Mouse (Mus musculus): ENCODE results near the gene Rps15a. TPM values are rescaled to one million over a fixed set of nuclear protein-coding genes. Genes with fewer than 3 reads are reported as not detected.

Rps15a gene
- polyA plus RNA-seq, 1 experiment from 2014 or later: 594 TPM

DNA sequence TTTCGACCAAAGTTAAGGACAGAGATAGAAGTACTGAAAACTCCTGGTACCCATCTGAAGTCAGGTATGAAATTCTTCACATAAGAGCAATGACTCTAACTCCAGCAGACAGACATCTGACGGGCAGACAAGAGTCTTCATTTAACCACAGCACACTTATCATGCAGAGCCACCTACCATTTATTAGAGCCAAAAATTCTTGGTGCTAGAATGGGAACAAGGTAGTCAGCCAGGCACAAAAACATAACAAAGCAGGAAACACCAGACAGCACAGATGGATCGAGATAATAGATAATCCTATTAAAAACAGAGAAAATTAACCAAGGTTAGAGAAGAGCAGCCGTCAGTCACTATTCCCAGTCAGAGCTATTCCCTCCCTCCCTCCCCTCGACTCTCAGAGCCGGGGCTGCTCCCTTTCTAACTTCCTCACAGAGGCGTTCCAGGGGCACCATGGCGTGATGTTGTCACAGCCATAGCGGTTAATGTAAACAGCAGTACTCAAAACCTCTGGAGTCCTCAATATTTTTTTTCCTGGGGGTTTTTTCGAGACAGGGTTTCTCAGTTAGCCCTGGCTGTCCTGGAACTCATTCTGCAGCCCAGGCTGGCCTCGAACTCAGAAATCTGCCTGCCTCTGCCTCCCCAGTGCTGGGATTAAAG lies 10.4 kb upstream of the Rps15a start:
- Histone ChIP-seq H3K4me3 (replicated peaks) (peak overlapping the region; percentile 94), H3K9ac (peak overlapping the region; percentile 97; the same call in 1 of the 2 replicates)

DNA sequence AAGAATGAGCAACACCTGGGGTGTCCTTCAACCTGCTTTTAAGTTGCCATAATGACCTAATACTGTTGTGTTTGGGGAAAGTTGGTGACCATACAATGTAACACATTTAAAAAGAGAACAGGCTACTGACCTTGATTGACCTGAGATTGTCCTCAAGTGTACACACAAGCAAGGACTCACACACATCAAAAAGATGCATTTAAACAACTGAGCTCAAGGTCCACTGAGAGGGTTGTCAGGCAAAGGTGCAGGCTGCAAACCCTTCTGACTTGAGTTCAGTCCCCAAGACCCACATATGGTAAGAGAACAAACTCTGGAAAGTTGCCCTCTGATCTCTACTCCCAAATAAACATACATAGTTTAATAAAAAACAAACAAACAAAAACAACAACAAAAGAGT lies 9.7 kb upstream of the Rps15a start:
- 0 out of 2 replicates have a peak overlapping the region, but pooled peaks have one; percentile 6 for H3K4me3 ChIP-seq (replicated peaks)
- peaks cover 43% of the 10 kb centered on the region for H3K4me1 ChIP-seq (replicated peaks)
- DNase-seq: no peak
- no peaks in the 10 kb centered on the region for H3K27me3 ChIP-seq
- peaks cover 57% of the 10 kb centered on the region for H3K36me3 ChIP-seq
- ATAC-seq (ENCODE audit: low read depth): no peak
- H3K9ac ChIP-seq: no peak overlapping the region
- H3K27ac ChIP-seq: no peak overlapping the region
- H3K4me2 ChIP-seq: no peak overlapping the region
- H3K9me3 ChIP-seq (replicated peaks): no peaks in the 10 kb centered on the region

More for the DNA sequence above, 10.4 kb upstream of the Rps15a start:
- H3K4me2 ChIP-seq: peak overlapping the region; percentile 79
- H3K27ac ChIP-seq: no peak overlapping the region
- H3K4me1 ChIP-seq (replicated peaks): peaks cover 45% of the 10 kb centered on the region
- no peak for DNase-seq
- H3K27me3 ChIP-seq: no peaks in the 10 kb centered on the region
- H3K36me3 ChIP-seq: peaks cover 51% of the 10 kb centered on the region
- 52% methylated on average over 11 of the region's 11 CpGs for WGBS (ENCODE audit: insufficient replicate concordance)
- no peak for ATAC-seq (ENCODE audit: low read depth)
- H3K9me3 ChIP-seq (replicated peaks): no peaks in the 10 kb centered on the region

DNA sequence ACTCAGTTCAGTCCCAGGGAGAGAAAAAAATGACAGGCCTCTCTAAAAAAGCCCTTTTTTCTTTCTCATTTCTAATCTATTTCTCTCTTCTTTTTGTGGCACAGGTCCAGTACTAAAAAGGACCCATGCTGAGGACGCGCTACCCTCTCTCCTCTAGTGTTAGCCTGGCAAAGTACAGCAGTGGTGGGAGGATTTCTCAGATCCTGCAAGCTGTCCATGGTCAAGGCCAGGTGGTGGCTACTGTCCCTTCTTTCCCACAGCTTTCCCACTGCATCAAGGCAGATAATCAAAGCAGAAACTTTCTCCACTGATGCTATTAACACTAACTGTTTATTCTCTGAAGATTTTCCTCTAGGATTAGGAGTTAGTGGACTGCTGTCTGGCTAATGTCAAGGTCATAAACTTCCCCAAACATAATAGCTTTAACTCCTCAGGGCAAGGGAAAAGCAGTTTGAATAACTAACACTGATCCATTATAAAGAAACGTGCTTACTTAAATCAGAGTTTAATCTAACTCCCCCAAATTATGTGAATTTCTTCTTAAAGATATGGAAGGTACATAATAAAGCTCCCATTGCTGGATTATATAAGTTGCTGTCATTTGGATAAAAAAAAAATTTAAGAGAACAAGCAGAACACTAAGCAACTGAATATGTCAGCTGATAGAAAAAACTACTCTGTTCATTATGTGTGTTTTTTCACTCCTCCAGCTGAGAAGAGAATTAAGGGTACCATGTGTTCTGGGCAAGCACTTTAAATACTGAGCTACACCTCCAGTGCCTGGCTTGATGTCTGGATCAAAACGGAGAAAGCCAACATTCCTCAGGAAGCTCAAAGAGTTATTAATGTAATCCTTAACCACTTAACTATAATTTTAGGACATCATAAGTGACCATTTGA lies 7.8 kb upstream of the Rps15a start:
- H3K27me3 ChIP-seq: no peaks in the 10 kb centered on the region
- 90% methylated on average over 4 of the region's 4 CpGs for WGBS (ENCODE audit: insufficient replicate concordance)
- DNase-seq (no peak), ATAC-seq (ENCODE audit: low read depth) (no peak)
- no peak overlapping the region for H3K9ac ChIP-seq
- H3K4me2 ChIP-seq: no peak overlapping the region
- no peaks in the 10 kb centered on the region for H3K9me3 ChIP-seq (replicated peaks)
- no peak overlapping the region for H3K27ac ChIP-seq
- peaks cover 37% of the 10 kb centered on the region for H3K4me1 ChIP-seq (replicated peaks)
- no peak overlapping the region for H3K4me3 ChIP-seq (replicated peaks)
- H3K36me3 ChIP-seq: peaks cover 77% of the 10 kb centered on the region

DNA sequence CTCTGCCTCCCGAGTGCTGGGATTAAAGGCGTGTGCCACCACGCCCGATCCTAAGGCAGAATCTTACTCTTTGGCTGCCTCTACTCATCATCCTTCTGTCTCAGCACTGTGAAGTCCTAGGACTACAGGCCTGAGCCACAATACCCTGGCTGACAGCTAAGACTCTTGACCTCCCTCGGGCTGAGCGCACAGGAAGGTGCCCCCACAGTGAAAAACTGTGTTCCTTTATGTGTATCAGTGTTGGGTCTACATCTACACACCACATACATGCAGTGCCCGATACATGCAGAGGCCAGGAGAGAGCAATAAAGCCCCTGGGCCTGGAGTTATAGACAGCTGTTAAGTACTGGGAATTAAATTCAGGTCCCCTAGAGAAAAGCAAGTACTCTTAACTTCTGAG lies 6.2 kb upstream of the Rps15a start:
- H3K4me1 ChIP-seq (replicated peaks): peaks cover 41% of the 10 kb centered on the region
- ATAC-seq (ENCODE audit: low read depth) (no peak), DNase-seq (no peak)
- peaks cover 86% of the 10 kb centered on the region for H3K36me3 ChIP-seq
- H3K4me3 ChIP-seq (replicated peaks): no peak overlapping the region
- no peaks in the 10 kb centered on the region for H3K9me3 ChIP-seq (replicated peaks)
- H3K9ac ChIP-seq: no peak overlapping the region
- H3K4me2 ChIP-seq: no peak overlapping the region
- H3K27me3 ChIP-seq: no peaks in the 10 kb centered on the region
- no peak overlapping the region for H3K27ac ChIP-seq
- 93% methylated on average over 7 of the region's 7 CpGs for WGBS (ENCODE audit: insufficient replicate concordance)

DNA sequence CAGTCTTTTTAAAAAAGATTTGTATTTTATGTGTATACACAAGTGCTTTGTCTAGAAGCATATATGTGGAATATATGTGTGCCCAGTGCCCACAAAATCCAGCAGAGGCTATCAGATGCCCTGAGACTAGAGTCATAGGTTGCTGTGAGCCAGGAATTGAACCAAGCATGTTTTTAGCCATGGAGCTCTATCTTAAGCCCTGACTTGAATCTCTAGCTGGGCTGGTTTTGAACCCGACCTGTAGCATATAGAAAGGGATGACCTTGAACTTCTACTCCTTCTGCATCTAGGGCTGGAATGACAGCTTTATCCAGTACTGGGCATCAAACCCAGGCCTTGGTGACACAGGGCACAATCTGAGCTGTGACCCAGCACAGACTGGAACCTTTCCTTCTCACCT lies 4.7 kb upstream of the Rps15a start:
- ATAC-seq (ENCODE audit: low read depth) (no peak), DNase-seq (no peak)
- Histone ChIP-seq H3K27me3 (no peaks in the 10 kb centered on the region), H3K4me3 (replicated peaks) (no peak overlapping the region), H3K36me3 (peaks cover 70% of the 10 kb centered on the region), H3K27ac (no peak overlapping the region), H3K9ac (no peak overlapping the region), H3K9me3 (replicated peaks) (no peaks in the 10 kb centered on the region), H3K4me2 (no peak overlapping the region), H3K4me1 (replicated peaks) (peaks cover 35% of the 10 kb centered on the region)
- 65% methylated on average over 1 of the region's 1 CpGs for WGBS (ENCODE audit: insufficient replicate concordance)

DNA sequence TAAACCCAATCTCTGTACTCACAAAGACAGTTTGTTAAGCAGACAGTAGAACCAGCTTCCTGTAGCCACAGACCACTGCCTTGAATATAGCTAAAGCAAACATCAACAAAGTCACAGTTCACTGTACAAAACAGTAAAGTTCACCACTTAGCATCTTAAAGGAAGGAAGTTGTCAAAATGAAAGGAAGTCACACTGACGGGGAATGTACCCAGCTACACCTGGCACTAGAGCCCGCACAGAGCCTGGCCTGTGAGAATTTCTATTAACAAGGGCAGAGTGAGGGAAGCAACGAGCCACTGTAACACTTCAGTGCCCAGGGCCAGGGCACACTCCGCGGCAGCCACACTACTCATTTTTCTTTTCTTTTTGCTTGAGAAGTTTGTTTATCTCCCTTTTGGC lies 4.0 kb upstream of the Rps15a start:
- H3K4me3 ChIP-seq (replicated peaks): no peak overlapping the region
- H3K9me3 ChIP-seq (replicated peaks): no peaks in the 10 kb centered on the region
- no peak overlapping the region for H3K27ac ChIP-seq
- 79% methylated on average over 5 of the region's 5 CpGs for WGBS (ENCODE audit: insufficient replicate concordance)
- H3K36me3 ChIP-seq: peaks cover 70% of the 10 kb centered on the region
- H3K4me1 ChIP-seq (replicated peaks): peaks cover 37% of the 10 kb centered on the region
- H3K4me2 ChIP-seq: no peak overlapping the region
- ATAC-seq (ENCODE audit: low read depth) (no peak), DNase-seq (no peak)
- H3K9ac ChIP-seq: no peak overlapping the region
- H3K27me3 ChIP-seq: no peaks in the 10 kb centered on the region

DNA sequence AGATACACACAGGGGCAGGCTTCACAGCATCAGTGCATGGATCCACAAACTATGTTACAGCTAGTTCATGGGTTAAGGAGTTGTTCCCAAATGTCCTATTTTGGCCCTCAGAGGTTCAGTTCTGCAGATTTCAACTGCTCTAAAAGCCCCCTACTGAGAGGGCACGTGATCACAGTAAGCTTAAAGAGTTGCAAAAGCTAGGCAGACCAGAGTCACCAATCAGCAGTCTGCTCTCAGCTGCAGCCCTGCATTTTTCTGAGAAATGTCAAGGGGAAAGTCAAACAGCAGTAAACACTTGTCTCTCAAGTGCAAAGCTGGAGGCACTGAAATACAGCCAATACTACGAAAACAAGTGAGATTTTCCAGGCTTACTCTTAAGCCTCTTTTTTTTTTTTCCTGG lies 3.2 kb upstream of the Rps15a start:
- Histone ChIP-seq H3K9ac (no peak overlapping the region), H3K4me3 (replicated peaks) (no peak overlapping the region), H3K4me2 (no peak overlapping the region), H3K4me1 (replicated peaks) (peaks cover 40% of the 10 kb centered on the region), H3K36me3 (peaks cover 72% of the 10 kb centered on the region), H3K27ac (no peak overlapping the region), H3K27me3 (no peaks in the 10 kb centered on the region), H3K9me3 (replicated peaks) (no peaks in the 10 kb centered on the region)
- ATAC-seq (ENCODE audit: low read depth) (no peak), DNase-seq (no peak)
- WGBS (ENCODE audit: insufficient replicate concordance): 78% methylated on average over 2 of the region's 2 CpGs

DNA sequence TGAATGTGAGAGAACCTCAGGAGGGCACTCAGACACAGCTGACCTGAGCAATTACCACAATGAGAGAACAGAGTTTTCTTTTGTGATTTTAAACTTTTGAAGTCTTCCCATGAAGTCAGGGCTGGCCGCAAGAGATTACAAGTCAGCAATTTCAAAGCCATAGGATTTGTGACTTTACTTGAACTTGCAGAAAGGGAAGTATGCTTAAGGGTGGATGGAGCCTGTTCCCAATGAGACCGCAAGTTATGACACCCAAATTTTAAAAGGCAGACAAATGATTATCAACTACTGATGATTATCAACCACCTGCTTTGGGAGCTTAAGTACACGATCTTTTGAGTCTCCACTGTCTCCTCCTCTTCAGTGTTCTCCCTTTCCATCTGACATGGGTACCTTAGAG lies 2.4 kb upstream of the Rps15a start:
- no peak for ATAC-seq (ENCODE audit: low read depth)
- Histone ChIP-seq H3K4me2 (no peak overlapping the region), H3K4me3 (replicated peaks) (no peak overlapping the region), H3K36me3 (peaks cover 73% of the 10 kb centered on the region), H3K4me1 (replicated peaks) (peaks cover 46% of the 10 kb centered on the region), H3K9ac (no peak overlapping the region), H3K27ac (0 out of 2 replicates have a peak overlapping the region, but pooled peaks have one; percentile 64), H3K9me3 (replicated peaks) (no peaks in the 10 kb centered on the region), H3K27me3 (no peaks in the 10 kb centered on the region)
- WGBS (ENCODE audit: insufficient replicate concordance): 57% methylated on average over 3 of the region's 3 CpGs
- no peak for DNase-seq

DNA sequence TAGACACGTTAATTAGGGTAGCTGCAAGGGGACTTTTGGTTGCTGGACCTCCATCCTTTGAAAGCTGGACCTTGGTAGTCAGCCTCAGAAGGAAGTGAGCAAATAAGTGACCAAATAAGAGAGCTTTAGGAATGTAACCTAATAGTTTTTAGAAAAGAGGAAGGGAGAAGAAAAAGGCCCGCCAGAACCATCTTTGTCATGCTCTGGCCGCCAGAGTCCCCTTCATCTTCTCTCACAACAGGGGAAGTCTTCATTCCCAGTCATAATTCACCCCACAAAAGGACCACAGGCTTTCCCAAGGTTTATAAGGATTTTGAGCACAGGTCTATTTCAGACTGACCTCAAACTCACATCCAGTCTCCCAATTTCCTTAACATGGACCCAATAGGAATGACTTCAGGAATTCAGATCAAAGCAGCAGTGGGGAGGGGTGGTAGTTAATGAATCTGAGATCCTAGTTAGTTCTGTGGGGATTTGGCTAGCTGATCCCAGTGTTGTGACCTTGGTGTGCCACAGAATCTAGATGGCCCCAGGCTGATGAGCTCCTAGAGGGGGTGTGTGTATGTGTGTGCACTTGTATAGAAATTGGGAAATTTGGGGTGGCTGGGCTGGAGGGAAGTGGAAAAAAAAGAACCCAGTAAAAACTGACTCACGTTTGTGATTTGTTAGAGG lies 1.7 kb upstream of the Rps15a start:
- DNase-seq (no peak), ATAC-seq (ENCODE audit: low read depth) (no peak)
- Histone ChIP-seq H3K4me2 (peak overlapping the region; percentile 88; the same call in 1 of the 2 replicates), H3K4me3 (replicated peaks) (no peak overlapping the region), H3K27ac (peak overlapping the region; percentile 64), H3K27me3 (no peaks in the 10 kb centered on the region), H3K9ac (0 out of 2 replicates have a peak overlapping the region, but pooled peaks have one; percentile 14), H3K9me3 (replicated peaks) (no peaks in the 10 kb centered on the region), H3K36me3 (peaks cover 73% of the 10 kb centered on the region), H3K4me1 (replicated peaks) (peaks cover 53% of the 10 kb centered on the region)
- WGBS (ENCODE audit: insufficient replicate concordance): 51% methylated on average over 4 of the region's 4 CpGs

DNA sequence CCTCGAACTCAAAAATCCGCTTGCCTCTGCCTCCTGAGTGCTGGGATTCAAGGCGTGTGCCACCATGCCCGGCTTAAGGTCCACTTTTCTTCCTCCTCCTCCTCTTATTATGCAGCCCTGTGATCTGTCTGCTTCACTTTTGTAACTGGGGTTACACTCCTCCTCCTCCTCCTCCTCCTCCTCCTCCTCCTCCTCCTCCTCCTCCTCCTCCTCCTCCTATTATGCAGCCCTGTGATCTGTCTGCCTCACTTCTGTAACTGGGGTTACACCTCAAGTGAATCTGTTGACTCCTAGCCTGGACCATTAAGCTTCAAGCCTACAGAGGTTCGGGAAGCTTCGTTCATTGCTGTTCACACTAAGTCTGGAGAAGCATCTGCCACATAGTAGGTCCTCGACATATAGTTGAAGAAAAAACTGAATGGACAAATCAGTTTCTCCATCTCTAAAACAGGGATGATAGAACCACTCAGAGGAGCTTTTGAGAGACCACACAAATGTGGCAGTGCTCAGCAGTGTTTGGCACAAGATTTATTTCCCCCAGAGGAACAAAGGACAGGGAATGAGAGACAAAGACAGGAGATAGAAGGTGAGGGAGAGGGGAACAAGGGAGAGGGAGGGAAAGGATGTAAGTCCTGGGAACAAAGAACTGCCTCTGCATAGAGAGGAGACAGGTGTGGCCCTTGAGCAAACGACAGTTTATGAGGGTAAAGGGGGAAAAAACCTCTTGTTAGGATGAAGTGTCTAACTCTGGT lies 975 bp upstream of the Rps15a start:
- DNase-seq (no peak), ATAC-seq (ENCODE audit: low read depth) (peak; percentile 2)
- peaks cover 61% of the 10 kb centered on the region for H3K4me1 ChIP-seq (replicated peaks)
- no peaks in the 10 kb centered on the region for H3K9me3 ChIP-seq (replicated peaks)
- H3K36me3 ChIP-seq: peaks cover 73% of the 10 kb centered on the region
- 13% methylated on average over 8 of the region's 8 CpGs for WGBS (ENCODE audit: insufficient replicate concordance)
- H3K27ac ChIP-seq: peak overlapping the region; percentile 87
- peak overlapping the region; percentile 69 for H3K9ac ChIP-seq
- H3K4me3 ChIP-seq (replicated peaks): peak overlapping the region; percentile 94
- H3K27me3 ChIP-seq: no peaks in the 10 kb centered on the region
- H3K4me2 ChIP-seq: peak overlapping the region; percentile 88

DNA sequence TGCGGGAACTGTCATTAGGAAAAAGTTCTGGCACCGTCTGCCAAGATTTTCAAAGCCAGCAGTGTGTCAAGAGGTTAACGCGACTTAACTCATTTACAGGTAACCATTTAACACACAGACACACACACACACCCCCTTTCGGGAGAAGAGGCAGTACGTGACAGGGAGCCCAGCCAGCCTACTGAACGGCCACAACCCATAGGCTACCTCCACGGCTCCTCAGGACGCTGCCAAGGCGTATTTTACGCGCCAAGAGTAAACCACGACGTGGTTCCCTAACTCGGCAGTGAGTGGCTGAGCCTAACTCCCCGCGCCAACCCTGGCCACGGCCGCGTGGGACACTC lies 483 bp downstream of the Rps15a start:
- Histone ChIP-seq H3K36me3 (peaks cover 73% of the 10 kb centered on the region), H3K4me1 (replicated peaks) (peaks cover 75% of the 10 kb centered on the region), H3K27ac (peak overlapping the region; percentile 87), H3K9ac (peak overlapping the region; percentile 98), H3K4me2 (peak overlapping the region; percentile 88), H3K4me3 (replicated peaks) (peak overlapping the region; percentile 94), H3K9me3 (replicated peaks) (no peaks in the 10 kb centered on the region), H3K27me3 (no peaks in the 10 kb centered on the region)
- ATAC-seq (ENCODE audit: low read depth): peak; percentile 45
- WGBS (ENCODE audit: insufficient replicate concordance): under 1% methylated on average over 20 of the region's 20 CpGs
- DNase-seq: no peak
